Mouse (Mus musculus) megakaryocyte, embryonic 14.5 days (primary cell): ENCODE measurements around the gene Syt6. TPM values are rescaled to one million over a fixed set of nuclear protein-coding genes. Genes with fewer than 3 reads are reported as not detected.

Source experiments
- H3K27me3 ChIP-seq: replicated peaks from 2 replicates; pipeline ENCODE3; 2012; ENCODE audit warnings: inconsistent platforms
- H3K36me3 ChIP-seq: replicated peaks from 2 replicates; pipeline ENCODE3; 2012; ENCODE audit warnings: low read length, inconsistent platforms, mixed read lengths
- H3K4me1 ChIP-seq: 2 replicates; pipeline ENCODE4 v1.6.1; 2012; ENCODE audit warnings: inconsistent platforms
- H3K4me3 ChIP-seq: replicated peaks from 2 replicates; pipeline ENCODE3; 2012; ENCODE audit warnings: moderate library complexity, mild to moderate bottlenecking, inconsistent platforms
- H3K9me3 ChIP-seq: 2 replicates; pipeline ENCODE4 v1.6.1; 2012; ENCODE audit warnings: inconsistent platforms
- FLI1 ChIP-seq: IDR thresholded peaks from 2 replicates; pipeline ENCODE4 v1.6.1; 2012; ENCODE audit warnings: low read length, inconsistent platforms, mixed read lengths
- GATA1 ChIP-seq: IDR thresholded peaks from 3 replicates; pipeline ENCODE4 v1.6.1; 2012; ENCODE audit warnings: mixed read lengths, low read length, inconsistent platforms, borderline replicate concordance
- polyA plus RNA-seq: library from polyadenylated mRNA; stranded (reverse); fragments of >175 nt; gene quantifications from 2 replicates; pipeline ENCODE4 v1.2.3, GENCODE M21; 2012; ENCODE audit warnings: low replicate concordance; ENCODE audit not compliant: insufficient read depth

The Syt6 gene
- polyA plus RNA-seq, result not detected in 2 replicates

GRCm38 (mm10) chr3:103575156-103575892 lies at the start of gene Syt6:
Gene Syt6 (plus strand): TSS chr3:103575231.
- H3K4me3 ChIP-seq, result no peak within 1 kb of the TSS
- H3K27me3 ChIP-seq, result peaks cover 74% of the 10 kb centered on the region
- no peak for TF ChIP-seq GATA1
- no peak for TF ChIP-seq FLI1
- no peaks in the 10 kb centered on the region; the same call in 1 of the 2 replicates for H3K9me3 ChIP-seq
- H3K36me3 ChIP-seq, result no peaks in the 10 kb centered on the region
- 0 out of 2 replicates have a peak, but pooled peaks cover 4% of the 10 kb centered on the region for H3K4me1 ChIP-seq

GRCm38 (mm10) chr3:103526201-103526704 lies 48.8 kb upstream of the Syt6 start:
- Histone ChIP-seq H3K36me3 (no peaks in the 10 kb centered on the region), H3K27me3 (peaks cover 4% of the 10 kb centered on the region), H3K9me3 (peaks cover 2% of the 10 kb centered on the region), H3K4me1 (peaks cover 3% of the 10 kb centered on the region; the same call in 1 of the 2 replicates), H3K4me3 (no peak overlapping the region)
- TF ChIP-seq GATA1 (no peak), FLI1 (no peak)

- H3K4me1 ChIP-seq, result peaks cover 3% of the 10 kb centered on the region; the same call in 1 of the 2 replicates
- no peak for TF ChIP-seq FLI1
- no peaks in the 10 kb centered on the region for H3K9me3 ChIP-seq
- H3K27me3 ChIP-seq, result peaks cover 4% of the 10 kb centered on the region
- H3K36me3 ChIP-seq, result no peaks in the 10 kb centered on the region
- H3K4me3 ChIP-seq, result no peak overlapping the region
Observed at GRCm38 (mm10) chr3:103526864-103527263, 48.2 kb upstream of the Syt6 start.

GRCm38 (mm10) chr3:103534036-103534435 lies 41.0 kb upstream of the Syt6 start:
- Histone ChIP-seq H3K4me1 (peaks cover 3% of the 10 kb centered on the region; the same call in 1 of the 2 replicates), H3K27me3 (peaks cover 10% of the 10 kb centered on the region), H3K36me3 (no peaks in the 10 kb centered on the region), H3K4me3 (no peak overlapping the region), H3K9me3 (no peaks in the 10 kb centered on the region)
- TF ChIP-seq FLI1 (no peak), GATA1 (no peak)

- no peak for TF ChIP-seq GATA1
- Histone ChIP-seq H3K27me3 (peaks cover 10% of the 10 kb centered on the region), H3K4me3 (no peak overlapping the region), H3K4me1 (no peaks in the 10 kb centered on the region), H3K9me3 (no peaks in the 10 kb centered on the region), H3K36me3 (no peaks in the 10 kb centered on the region)
Observed at GRCm38 (mm10) chr3:103535207-103535606, 39.8 kb upstream of the Syt6 start.

GRCm38 (mm10) chr3:103539148-103539547 lies 35.9 kb upstream of the Syt6 start:
- no peaks in the 10 kb centered on the region for H3K36me3 ChIP-seq
- TF ChIP-seq GATA1, result no peak
- H3K4me3 ChIP-seq, result no peak overlapping the region
- H3K9me3 ChIP-seq, result peaks cover 17% of the 10 kb centered on the region
- H3K4me1 ChIP-seq, result no peaks in the 10 kb centered on the region
- peaks cover 4% of the 10 kb centered on the region for H3K27me3 ChIP-seq

- Histone ChIP-seq H3K36me3 (no peaks in the 10 kb centered on the region), H3K27me3 (peaks cover 3% of the 10 kb centered on the region), H3K4me3 (no peak overlapping the region), H3K4me1 (no peaks in the 10 kb centered on the region), H3K9me3 (peaks cover 21% of the 10 kb centered on the region)
- TF ChIP-seq GATA1, result no peak
- TF ChIP-seq FLI1, result no peak
Observed at GRCm38 (mm10) chr3:103546166-103546565, 28.9 kb upstream of the Syt6 start.

- H3K36me3 ChIP-seq, result no peaks in the 10 kb centered on the region
- peaks cover 17% of the 10 kb centered on the region for H3K9me3 ChIP-seq
- H3K4me1 ChIP-seq, result no peaks in the 10 kb centered on the region
- TF ChIP-seq FLI1 (no peak), GATA1 (no peak)
- peaks cover 3% of the 10 kb centered on the region for H3K27me3 ChIP-seq
- H3K4me3 ChIP-seq, result no peak overlapping the region
Observed at GRCm38 (mm10) chr3:103546626-103547025, 28.4 kb upstream of the Syt6 start.

GRCm38 (mm10) chr3:103550236-103550635 lies 24.8 kb upstream of the Syt6 start:
- no peak overlapping the region for H3K4me3 ChIP-seq
- H3K9me3 ChIP-seq, result no peaks in the 10 kb centered on the region
- H3K27me3 ChIP-seq, result peaks cover 9% of the 10 kb centered on the region
- H3K4me1 ChIP-seq, result no peaks in the 10 kb centered on the region
- TF ChIP-seq GATA1, result no peak
- no peak for TF ChIP-seq FLI1
- no peaks in the 10 kb centered on the region for H3K36me3 ChIP-seq

- Histone ChIP-seq H3K4me1 (no peaks in the 10 kb centered on the region), H3K9me3 (0 out of 2 replicates have a peak, but pooled peaks cover 2% of the 10 kb centered on the region), H3K27me3 (peaks cover 15% of the 10 kb centered on the region), H3K4me3 (no peak overlapping the region), H3K36me3 (no peaks in the 10 kb centered on the region)
- TF ChIP-seq GATA1 (no peak), FLI1 (no peak)
Observed at GRCm38 (mm10) chr3:103567226-103567625, 7.8 kb upstream of the Syt6 start.
